Mouse (Mus musculus) CH12.LX (cell line): ENCODE measurements around the gene Slc25a26.

Experiments used
- BHLHE40 ChIP-seq: IDR thresholded peaks from 2 replicates; pipeline ENCODE4 v1.6.1; 2011; ENCODE audit warnings: mild to moderate bottlenecking, low read depth, low read length, improper control_type of control experiment
- CTCF ChIP-seq, 2 experiments: IDR thresholded peaks in 1 of 2; conservative IDR thresholded peaks in 1 of 2; 2 replicates each; pipeline ENCODE4 v1.5.1; 2011 to 2012; ENCODE audit warnings: low read depth in 2 of 2, low read length in 2 of 2, improper control_type of control experiment in 1 of 2, inconsistent platforms in 1 of 2, mild to moderate bottlenecking in 1 of 2, moderate library complexity in 1 of 2
- ELF1 ChIP-seq: IDR thresholded peaks from 2 replicates; pipeline ENCODE4 v1.6.1; 2014; ENCODE audit warnings: low read depth, mild to moderate bottlenecking, inconsistent platforms, low read length, improper control_type of control experiment
- EP300 ChIP-seq: IDR thresholded peaks from 2 replicates; pipeline ENCODE4 v1.6.1; 2011; ENCODE audit warnings: low read length, improper control_type of control experiment
- JUND ChIP-seq: conservative IDR thresholded peaks from 2 replicates; pipeline ENCODE4 v1.6.1; 2011; ENCODE audit warnings: low read depth, low read length, improper control_type of control experiment
- MAX ChIP-seq: IDR thresholded peaks from 2 replicates; pipeline ENCODE4 v1.6.1; 2011; ENCODE audit warnings: low read length, improper control_type of control experiment
- MEF2A ChIP-seq: IDR thresholded peaks from 2 replicates; pipeline ENCODE4 v1.6.1; 2014; ENCODE audit warnings: low read depth, mild to moderate bottlenecking, inconsistent platforms, low read length, improper control_type of control experiment, borderline replicate concordance
- NELFE ChIP-seq: IDR thresholded peaks from 2 replicates; pipeline ENCODE4 v1.6.1; 2011; ENCODE audit warnings: low read depth, low read length, improper control_type of control experiment
- POLR2A ChIP-seq: IDR thresholded peaks from 2 replicates; pipeline ENCODE4 v1.6.1; 2011; ENCODE audit warnings: low read depth, mild to moderate bottlenecking, improper control_type of control experiment, low read length
- USF1 ChIP-seq: IDR thresholded peaks from 2 replicates; pipeline ENCODE4 v1.6.1; 2014; ENCODE audit warnings: low read depth, mild to moderate bottlenecking, inconsistent platforms, low read length, improper control_type of control experiment

- no peak for TF ChIP-seq POLR2A
- no peak for TF ChIP-seq MEF2A
- no peak for TF ChIP-seq MAX
- TF ChIP-seq EP300 = no peak
- TF ChIP-seq CTCF (conservative IDR thresholded peaks at IDR 0.05 in 1 of 2, IDR thresholded peaks at IDR 0.05 in 1 of 2; ENCODE audit: low read depth in 2 of 2, low read length in 2 of 2) = no peak
- TF ChIP-seq JUND = no peak
- no peak for TF ChIP-seq NELFE
- TF ChIP-seq USF1 = no peak
- no peak for TF ChIP-seq BHLHE40
- no peak for TF ChIP-seq ELF1
These were observed 103.9 kb downstream of the Slc25a26 start for GRCm38 (mm10) chr6:94604072-94604471.
